35 mouse cellular contexts compared by ENCODE assay signal in genomic region chr16:9825110-9825483, GRCm38 (mm10).
DNase-seq lines count a peak whose midpoint lies in the region; ATAC-seq and TF ChIP-seq lines count a peak whose summit lies in the region.
"Had no signal": no experiment of that assay in that cellular context is flagged by ENCODE, and none has a peak within 500 bp of the region (broad histone marks: within the 10 kb centered on the region; RNA-seq: fewer than 3 reads in every experiment).

No protein-coding gene starts in this region.

- H3K36me3 ChIP-seq in kidney, embryonic 16.5 days (ENCODE audit: insufficient read depth, low read length) = no peaks in the 10 kb centered on the region
- H3K36me3 ChIP-seq: embryonic facial prominence, embryonic 10.5 days; embryonic facial prominence, embryonic 15.5 days; forebrain, embryonic 12.5 days; heart, embryonic 13.5 days; hindbrain, embryonic 10.5 days; hindbrain, embryonic 15.5 days; limb, embryonic 12.5 days; liver, embryonic 15.5 days; midbrain, embryonic 10.5 days; midbrain, embryonic 15.5 days; neural tube, embryonic 15.5 days had no signal

- TF ChIP-seq CTCF in olfactory bulb, adult 2 months (IDR thresholded peaks at IDR 0.05; ENCODE audit: insufficient read depth, low read depth, low read length) = no peak

- no peaks in the 10 kb centered on the region for H3K27me3 ChIP-seq in kidney, embryonic 16.5 days (ENCODE audit: insufficient read depth, low read length)
- H3K27me3 ChIP-seq: embryonic facial prominence, embryonic 15.5 days; forebrain, embryonic 12.5 days; heart, embryonic 13.5 days; hindbrain, embryonic 15.5 days; limb, embryonic 12.5 days; liver, embryonic 15.5 days; midbrain, embryonic 15.5 days; neural tube, embryonic 15.5 days had no signal

- H3K27ac ChIP-seq in kidney, embryonic 16.5 days (ENCODE audit: low read length) = no peak overlapping the region
- peak overlapping the region; percentile 85 for H3K27ac ChIP-seq in olfactory bulb, adult 2 months (ENCODE audit: insufficient read depth, low read depth, low read length)
- H3K27ac ChIP-seq: embryonic facial prominence, embryonic 10.5 days; embryonic facial prominence, embryonic 15.5 days; forebrain, embryonic 12.5 days; gastrocnemius, adult 2 months; heart, embryonic 13.5 days; hindbrain, embryonic 10.5 days; hindbrain, embryonic 15.5 days; limb, embryonic 12.5 days; liver, embryonic 15.5 days; midbrain, embryonic 10.5 days; midbrain, embryonic 15.5 days; neural tube, embryonic 15.5 days had no signal

- no peaks in the 10 kb centered on the region for H3K4me1 ChIP-seq in kidney, embryonic 16.5 days (ENCODE audit: insufficient read depth, low read length)
- peaks cover 5% of the 10 kb centered on the region for H3K4me1 ChIP-seq in olfactory bulb, adult 2 months (ENCODE audit: control insufficient read depth, insufficient read depth, low read length)
- H3K4me1 ChIP-seq: embryonic facial prominence, embryonic 10.5 days; embryonic facial prominence, embryonic 15.5 days; forebrain, embryonic 12.5 days; heart, embryonic 13.5 days; hindbrain, embryonic 10.5 days; hindbrain, embryonic 15.5 days; limb, embryonic 12.5 days; liver, embryonic 15.5 days; midbrain, embryonic 10.5 days; midbrain, embryonic 15.5 days; neural tube, embryonic 15.5 days had no signal

- no peak overlapping the region for H3K4me2 ChIP-seq in kidney, embryonic 16.5 days (replicated peaks; ENCODE audit: low read depth, low read length)
- H3K4me2 ChIP-seq: embryonic facial prominence, embryonic 15.5 days; forebrain, embryonic 12.5 days; heart, embryonic 13.5 days; hindbrain, embryonic 15.5 days; limb, embryonic 12.5 days; liver, embryonic 15.5 days; lung, embryonic 14.5 days; midbrain, embryonic 15.5 days; neural tube, embryonic 15.5 days had no signal

- no peak overlapping the region for H3K4me3 ChIP-seq in kidney, embryonic 16.5 days (ENCODE audit: low read length)
- no peak overlapping the region for H3K4me3 ChIP-seq in olfactory bulb, adult 2 months (ENCODE audit: insufficient read depth, low read depth, low read length)
- H3K4me3 ChIP-seq: embryonic facial prominence, embryonic 10.5 days; embryonic facial prominence, embryonic 15.5 days; forebrain, embryonic 12.5 days; gastrocnemius, adult 2 months; heart, embryonic 13.5 days; hindbrain, embryonic 10.5 days; hindbrain, embryonic 15.5 days; limb, embryonic 12.5 days; liver, embryonic 15.5 days; midbrain, embryonic 10.5 days; midbrain, embryonic 15.5 days; neural tube, embryonic 15.5 days had no signal

- no peaks in the 10 kb centered on the region for H3K9me3 ChIP-seq in kidney, embryonic 16.5 days (ENCODE audit: low read length)
- H3K9me3 ChIP-seq: embryonic facial prominence, embryonic 10.5 days; embryonic facial prominence, embryonic 15.5 days; forebrain, embryonic 12.5 days; heart, embryonic 13.5 days; hindbrain, embryonic 10.5 days; hindbrain, embryonic 15.5 days; limb, embryonic 12.5 days; liver, embryonic 15.5 days; midbrain, embryonic 10.5 days; midbrain, embryonic 15.5 days; neural tube, embryonic 15.5 days had no signal

- DNase-seq in kidney, adult 9 months = no peak
- peak; percentile 66 for DNase-seq in right cerebral cortex, adult 2 months (ENCODE audit: low spot score in 2 of 2)
- DNase-seq in right cerebral cortex, postnatal 14 days = no peak
- peak; percentile 57 to 69 for DNase-seq in frontal cortex, postnatal 36 days (ENCODE audit: low spot score in 2 of 2)
- no peak for DNase-seq in embryo, embryonic 10 days (ENCODE audit: low spot score)
- DNase-seq in cerebellum, adult 9-11 months = no peak
- DNase-seq: adrenal gland, adult 2 months; adrenal gland, postnatal 36 days; cerebellum, adult 9-10 months; forebrain, postnatal 0 days; gastrocnemius, adult 2 months; heart, postnatal 14 days; kidney, adult 18-20 months; kidney, postnatal 10 days; layer of hippocampus, adult 9-11 months; lung, embryonic 14.5 days; lung, postnatal 14 days; spleen, adult 18-20 months; thymus, adult 18-20 months; thymus, postnatal 25 days had no signal

- H3K9ac ChIP-seq in kidney, embryonic 16.5 days (replicated peaks; ENCODE audit: low read length) = no peak overlapping the region
- H3K9ac ChIP-seq: embryonic facial prominence, embryonic 15.5 days; forebrain, embryonic 12.5 days; forebrain, postnatal 0 days; heart, embryonic 13.5 days; hindbrain, embryonic 15.5 days; limb, embryonic 12.5 days; liver, embryonic 15.5 days; lung, embryonic 14.5 days; midbrain, embryonic 15.5 days; neural tube, embryonic 15.5 days had no signal

- 67% methylated on average over 2 of the region's 2 CpGs for WGBS in kidney, embryonic 16.5 days
- 28% methylated on average over 2 of the region's 2 CpGs for WGBS in olfactory bulb, adult 2 months

- ATAC-seq in kidney, embryonic 16.5 days (ENCODE audit: low FRiP score, low TSS enrichment) = 0 out of 2 replicates have a peak, but pooled peaks have one; percentile 23
- ATAC-seq: CD4-positive, CD25-positive, alpha-beta regulatory T cell, adult 4 months; forebrain, postnatal 0 days; inflammation-experienced regulatory T-cells, adult 6 months; midbrain, embryonic 15.5 days had no signal

- TF ChIP-seq POLR2A in olfactory bulb, adult 2 months (IDR thresholded peaks at IDR 0.05; ENCODE audit: insufficient read depth, low read depth, low read length) = no peak

Comparison
In these comparisons a context has a peak if more than half of its experiments do, and no peak if none do; other contexts are left out.
1. DNase-seq: peak in right cerebral cortex, adult 2 months (2 of 2) and frontal cortex, postnatal 36 days (2 of 2); none in kidney, adult 9 months (single experiment), right cerebral cortex, postnatal 14 days (single experiment), embryo, embryonic 10 days (single experiment) and cerebellum, adult 9-11 months (single experiment).